17 mouse cellular contexts compared by ENCODE assay signal in the genomic region with DNA sequence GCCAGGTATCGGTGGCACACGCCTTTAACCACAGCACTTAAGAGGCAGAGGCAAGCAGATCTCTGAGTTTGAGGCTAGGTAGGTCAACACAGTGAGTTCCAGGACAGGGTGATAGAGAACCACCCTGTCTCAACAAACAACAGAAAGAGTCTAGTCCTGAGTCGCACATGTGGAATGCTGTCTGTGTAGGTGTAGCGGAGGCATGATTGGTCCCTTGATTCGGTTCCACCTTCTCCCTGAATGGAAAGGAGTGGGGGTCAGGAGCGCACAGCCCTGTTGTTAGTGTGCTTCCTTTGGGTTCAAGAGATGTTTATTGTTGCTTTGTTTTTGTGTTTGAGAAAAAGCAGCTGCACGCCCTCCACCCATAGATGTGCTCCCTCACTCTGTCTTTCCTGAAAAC. TPM values are rescaled to one million over a fixed set of nuclear protein-coding genes. Genes with fewer than 3 reads are reported as not detected.
"Had no signal": no experiment of that assay in that cellular context is flagged by ENCODE, and none has a peak within 500 bp of the region (broad histone marks: within the 10 kb centered on the region; RNA-seq: fewer than 3 reads in every experiment).

No protein-coding gene starts in this region.

- H3K9ac ChIP-seq: neural tube, embryonic 13.5 days; neural tube, embryonic 15.5 days; stomach, embryonic 15.5 days had no signal

- DNase-seq: retina, postnatal 1 day; right cerebral cortex, adult 18-20 months; right cerebral cortex, postnatal 14 days; right cerebral cortex, postnatal 25 days; right cerebral cortex, postnatal 4 days; spleen, adult 18-20 months; thymus, adult 18-20 months; thymus, adult 2 months; thymus, postnatal 14 days; thymus, postnatal 25 days; thymus, postnatal 36 days; thymus, postnatal 4 days had no signal

- H3K27me3 ChIP-seq: neural tube, embryonic 13.5 days; neural tube, embryonic 15.5 days; stomach, embryonic 15.5 days had no signal

- H3K9me3 ChIP-seq: neural tube, embryonic 13.5 days; neural tube, embryonic 15.5 days; stomach, embryonic 15.5 days had no signal

- H3K4me3 ChIP-seq: neural tube, embryonic 13.5 days; neural tube, embryonic 15.5 days; stomach, embryonic 15.5 days had no signal

- H3K4me2 ChIP-seq: neural tube, embryonic 13.5 days; neural tube, embryonic 15.5 days; stomach, embryonic 15.5 days had no signal

- H3K4me1 ChIP-seq: neural tube, embryonic 15.5 days; stomach, embryonic 15.5 days had no signal

- H3K27ac ChIP-seq: neural tube, embryonic 13.5 days; neural tube, embryonic 15.5 days; stomach, embryonic 15.5 days; stomach, postnatal 0 days had no signal

RNA-seq across cellular contexts. Expression of a gene that starts 59.4 kb away (rescaled TPM):
- polyA plus RNA-seq: stomach, embryonic 14.5 days; stomach, embryonic 15.5 days had no signal
